Mouse (Mus musculus): ENCODE measurements around the gene Mettl13. TPM values are rescaled to one million over a fixed set of nuclear protein-coding genes. Genes with fewer than 3 reads are reported as not detected.
A peak's percentile ranks its signal among the peaks of the same experiment; 100 is the strongest.

The Mettl13 gene
- polyA plus RNA-seq, 1 experiment from 2014 or later: 11.7 TPM

- H3K4me2 ChIP-seq: no peak overlapping the region
- H3K4me1 ChIP-seq: no peaks in the 10 kb centered on the region
- H3K36me3 ChIP-seq: peaks cover 45% of the 10 kb centered on the region
- ATAC-seq (ENCODE audit: extremely low read depth, insufficient number of reproducible peaks, low FRiP score, low TSS enrichment): no peak
- no peak overlapping the region for H3K4me3 ChIP-seq
- H3K9ac ChIP-seq: no peak overlapping the region
- no peak overlapping the region for H3K27ac ChIP-seq (replicated peaks)
- no peaks in the 10 kb centered on the region for H3K27me3 ChIP-seq (replicated peaks)
- no peaks in the 10 kb centered on the region for H3K9me3 ChIP-seq
- WGBS: 60% methylated on average over 4 of the region's 4 CpGs
These were observed 16.8 kb downstream of the Mettl13 start for GRCm38 (mm10) chr1:162531584-162531983.

DNA sequence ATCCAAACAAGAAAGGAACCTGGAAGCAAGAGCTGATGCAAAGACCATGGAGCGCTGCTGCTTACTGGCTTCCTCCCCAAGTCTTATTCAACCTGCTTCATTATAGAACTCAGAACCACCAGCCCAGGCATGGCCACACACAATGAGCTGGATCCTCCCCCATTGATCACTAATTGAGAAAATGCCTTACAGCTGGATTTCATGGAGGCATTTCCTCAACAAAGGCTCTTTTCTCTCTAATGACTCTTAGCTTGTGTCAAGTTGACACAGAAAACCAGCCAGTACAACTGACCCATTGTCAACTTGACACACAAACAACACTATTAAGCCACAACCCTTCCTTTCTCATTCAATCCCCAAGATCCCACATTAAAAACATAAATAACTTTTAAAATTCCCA, 17.7 kb downstream of the Mettl13 start:
- Histone ChIP-seq H3K4me3 (no peak overlapping the region), H3K4me2 (no peak overlapping the region), H3K9me3 (no peaks in the 10 kb centered on the region), H3K27ac (replicated peaks) (no peak overlapping the region), H3K36me3 (peaks cover 36% of the 10 kb centered on the region), H3K27me3 (replicated peaks) (no peaks in the 10 kb centered on the region), H3K4me1 (no peaks in the 10 kb centered on the region), H3K9ac (no peak overlapping the region)
- 92% methylated on average over 1 of the region's 1 CpGs for WGBS
- no peak for ATAC-seq (ENCODE audit: extremely low read depth, insufficient number of reproducible peaks, low FRiP score, low TSS enrichment)

GRCm38 (mm10) chr1:162529651-162530050, 18.7 kb downstream of the Mettl13 start:
- Histone ChIP-seq H3K9ac (no peak overlapping the region), H3K4me3 (no peak overlapping the region), H3K4me1 (no peaks in the 10 kb centered on the region), H3K4me2 (no peak overlapping the region), H3K27me3 (replicated peaks) (no peaks in the 10 kb centered on the region), H3K36me3 (peaks cover 26% of the 10 kb centered on the region), H3K9me3 (no peaks in the 10 kb centered on the region), H3K27ac (replicated peaks) (no peak overlapping the region)
- ATAC-seq (ENCODE audit: extremely low read depth, insufficient number of reproducible peaks, low FRiP score, low TSS enrichment): no peak
- WGBS: 56% methylated on average over 2 of the region's 2 CpGs

DNA sequence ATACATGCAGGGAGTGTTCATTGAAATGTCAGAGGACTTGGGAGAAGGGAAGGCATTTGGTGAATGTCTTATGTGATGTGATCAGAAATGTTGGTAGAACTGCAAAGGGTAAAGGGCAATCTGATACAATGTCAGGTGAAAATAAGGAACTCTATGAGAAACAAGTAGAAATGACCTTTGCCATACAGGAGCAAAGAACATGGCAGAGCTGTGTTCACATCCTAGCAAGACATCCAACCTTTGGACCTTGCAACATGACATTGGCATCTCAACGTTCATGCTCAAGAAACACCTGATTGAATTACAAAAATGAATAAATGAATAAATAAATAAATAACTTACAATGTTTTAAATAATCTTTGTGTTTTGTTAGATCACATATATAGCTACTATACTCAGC, 33.2 kb downstream of the Mettl13 start:
- Histone ChIP-seq H3K4me2 (no peak overlapping the region), H3K27me3 (replicated peaks) (no peaks in the 10 kb centered on the region), H3K4me1 (no peaks in the 10 kb centered on the region; the same call in 1 of the 2 replicates), H3K4me3 (no peak overlapping the region), H3K36me3 (no peaks in the 10 kb centered on the region), H3K9me3 (no peaks in the 10 kb centered on the region), H3K9ac (no peak overlapping the region), H3K27ac (replicated peaks) (no peak overlapping the region)
- ATAC-seq (ENCODE audit: extremely low read depth, insufficient number of reproducible peaks, low FRiP score, low TSS enrichment): no peak
- WGBS: 77% methylated on average over 1 of the region's 1 CpGs

GRCm38 (mm10) chr1:162510013-162510356, 38.4 kb downstream of the Mettl13 start:
- no peak overlapping the region for H3K27ac ChIP-seq (replicated peaks)
- H3K27me3 ChIP-seq (replicated peaks): no peaks in the 10 kb centered on the region
- H3K4me3 ChIP-seq: no peak overlapping the region
- H3K4me1 ChIP-seq: peaks cover 12% of the 10 kb centered on the region
- H3K36me3 ChIP-seq: no peaks in the 10 kb centered on the region
- peak overlapping the region; percentile 27; the same call in 1 of the 2 replicates for H3K4me2 ChIP-seq
- H3K9me3 ChIP-seq: no peaks in the 10 kb centered on the region
- ATAC-seq (ENCODE audit: extremely low read depth, insufficient number of reproducible peaks, low FRiP score, low TSS enrichment): no peak
- WGBS: 44% methylated on average over 2 of the region's 2 CpGs
- H3K9ac ChIP-seq: no peak overlapping the region

GRCm38 (mm10) chr1:162509329-162510012, 38.9 kb downstream of the Mettl13 start:
- H3K36me3 ChIP-seq: no peaks in the 10 kb centered on the region
- H3K9me3 ChIP-seq: no peaks in the 10 kb centered on the region
- no peaks in the 10 kb centered on the region for H3K27me3 ChIP-seq (replicated peaks)
- H3K4me3 ChIP-seq: no peak overlapping the region
- WGBS: 19% methylated on average over 12 of the region's 12 CpGs
- ATAC-seq (ENCODE audit: extremely low read depth, insufficient number of reproducible peaks, low FRiP score, low TSS enrichment): no peak
- no peak overlapping the region for H3K9ac ChIP-seq
- H3K4me1 ChIP-seq: peaks cover 12% of the 10 kb centered on the region
- peak overlapping the region; percentile 27; the same call in 1 of the 2 replicates for H3K4me2 ChIP-seq
- H3K27ac ChIP-seq (replicated peaks): no peak overlapping the region

DNA sequence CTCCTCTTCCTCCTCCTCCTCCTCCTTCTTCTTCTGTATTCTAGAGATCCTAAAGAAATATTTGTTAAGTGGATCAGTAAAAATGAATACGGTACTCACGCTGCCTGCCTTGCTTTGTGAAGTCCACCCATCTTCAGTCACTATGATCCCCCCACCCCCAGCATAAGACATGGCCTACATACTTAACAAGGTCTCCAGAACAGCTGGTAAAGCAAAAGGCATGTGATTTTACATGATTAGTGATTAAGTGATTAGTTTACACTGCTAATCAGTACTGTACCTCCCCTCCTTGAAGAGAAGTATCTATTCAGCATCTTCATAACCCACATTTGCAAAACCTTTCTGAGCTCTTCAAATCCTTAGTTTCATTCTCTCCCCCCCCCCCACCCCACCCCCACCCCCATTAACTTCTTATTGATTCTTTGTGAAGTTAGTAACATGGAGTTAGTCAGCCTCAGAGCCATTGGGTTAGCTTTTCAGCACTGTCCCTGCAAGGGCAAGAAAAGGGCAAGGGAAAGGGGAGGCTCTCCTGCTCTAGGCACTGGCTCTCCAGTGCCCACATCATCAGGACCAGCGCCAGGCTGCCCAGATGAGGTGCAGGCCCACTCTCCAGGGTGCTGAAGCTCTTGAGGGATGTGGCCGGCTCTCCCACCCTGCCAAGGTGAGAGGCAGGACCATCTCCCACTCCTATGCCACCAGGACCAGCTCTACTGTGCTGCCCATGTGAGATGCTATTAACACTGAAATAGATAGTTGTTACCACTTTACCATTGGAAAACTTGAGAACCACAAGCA, 39.9 kb downstream of the Mettl13 start:
- ATAC-seq (ENCODE audit: extremely low read depth, insufficient number of reproducible peaks, low FRiP score, low TSS enrichment): no peak
- Histone ChIP-seq H3K27ac (replicated peaks) (no peak overlapping the region), H3K9me3 (no peaks in the 10 kb centered on the region), H3K4me3 (no peak overlapping the region), H3K27me3 (replicated peaks) (no peaks in the 10 kb centered on the region), H3K4me1 (peaks cover 12% of the 10 kb centered on the region), H3K36me3 (no peaks in the 10 kb centered on the region), H3K9ac (no peak overlapping the region), H3K4me2 (no peak overlapping the region)
- 65% methylated on average over 4 of the region's 4 CpGs for WGBS

- H3K4me2 ChIP-seq: no peak overlapping the region
- no peaks in the 10 kb centered on the region for H3K9me3 ChIP-seq
- H3K4me1 ChIP-seq: peaks cover 12% of the 10 kb centered on the region
- 77% methylated on average over 4 of the region's 4 CpGs for WGBS
- no peaks in the 10 kb centered on the region for H3K27me3 ChIP-seq (replicated peaks)
- no peak overlapping the region for H3K4me3 ChIP-seq
- no peak overlapping the region for H3K27ac ChIP-seq (replicated peaks)
- ATAC-seq (ENCODE audit: extremely low read depth, insufficient number of reproducible peaks, low FRiP score, low TSS enrichment): no peak
- H3K9ac ChIP-seq: no peak overlapping the region
- no peaks in the 10 kb centered on the region for H3K36me3 ChIP-seq
These were observed 41.8 kb downstream of the Mettl13 start for GRCm38 (mm10) chr1:162506516-162506915.

DNA sequence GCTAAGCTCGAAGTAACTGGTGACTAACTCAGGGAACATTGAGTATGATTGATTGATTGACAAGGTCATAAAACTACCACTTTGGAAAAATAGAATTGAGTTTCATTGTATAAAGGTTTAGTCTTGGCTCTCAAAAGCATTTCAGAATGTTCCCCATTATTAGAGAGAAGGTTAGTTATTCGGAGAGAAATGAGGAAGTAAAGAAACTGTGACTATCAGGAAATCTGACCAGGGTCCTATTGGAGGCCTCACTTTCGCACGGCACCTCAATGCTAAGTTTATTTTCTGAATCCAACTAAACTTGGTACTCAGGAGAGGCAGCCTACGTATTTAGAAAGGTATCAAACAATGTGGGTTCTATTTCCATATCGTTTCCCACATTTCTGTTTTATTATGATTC, 42.7 kb downstream of the Mettl13 start:
- no peak for ATAC-seq (ENCODE audit: extremely low read depth, insufficient number of reproducible peaks, low FRiP score, low TSS enrichment)
- no peaks in the 10 kb centered on the region for H3K36me3 ChIP-seq
- WGBS: 77% methylated on average over 6 of the region's 6 CpGs
- H3K27ac ChIP-seq (replicated peaks): no peak overlapping the region
- no peak overlapping the region for H3K4me3 ChIP-seq
- peaks cover 12% of the 10 kb centered on the region for H3K4me1 ChIP-seq
- H3K27me3 ChIP-seq (replicated peaks): no peaks in the 10 kb centered on the region
- H3K9me3 ChIP-seq: no peaks in the 10 kb centered on the region
- no peak overlapping the region for H3K4me2 ChIP-seq
- no peak overlapping the region for H3K9ac ChIP-seq

Other genes starting within 250 kb of the Mettl13 start
- gene Dnm3, start 70.5 kb downstream of the Mettl13 start, polyA plus RNA-seq (2015; fragmentation: Nextera tagmentation; extraction: Ambion mirVana): 1.3 and 1.4 TPM in 2 replicates
- gene Vamp4, start 22.0 kb upstream of the Mettl13 start, polyA plus RNA-seq (2015; fragmentation: Nextera tagmentation; extraction: Ambion mirVana): 31.5 and 35.0 TPM in 2 replicates
- not detected in 2 replicates for gene Myoc, start 90.6 kb upstream of the Mettl13 start, polyA plus RNA-seq (2015; fragmentation: Nextera tagmentation; extraction: Ambion mirVana)
- not detected in 2 replicates for gene Myocos, start 109.7 kb upstream of the Mettl13 start, polyA plus RNA-seq (2015; fragmentation: Nextera tagmentation; extraction: Ambion mirVana)
- 78.5 and 85.2 TPM in 2 replicates for gene Prrc2c, start 192.0 kb upstream of the Mettl13 start, polyA plus RNA-seq (2015; fragmentation: Nextera tagmentation; extraction: Ambion mirVana)